Mouse (Mus musculus): ENCODE data around the gene Thoc3.
"Not testable (repeated sequence)": the region's sequence is repeated elsewhere in the genome, so short reads cannot be mapped to it uniquely, and the experiment has no call there.

Gene Thoc3

DNA sequence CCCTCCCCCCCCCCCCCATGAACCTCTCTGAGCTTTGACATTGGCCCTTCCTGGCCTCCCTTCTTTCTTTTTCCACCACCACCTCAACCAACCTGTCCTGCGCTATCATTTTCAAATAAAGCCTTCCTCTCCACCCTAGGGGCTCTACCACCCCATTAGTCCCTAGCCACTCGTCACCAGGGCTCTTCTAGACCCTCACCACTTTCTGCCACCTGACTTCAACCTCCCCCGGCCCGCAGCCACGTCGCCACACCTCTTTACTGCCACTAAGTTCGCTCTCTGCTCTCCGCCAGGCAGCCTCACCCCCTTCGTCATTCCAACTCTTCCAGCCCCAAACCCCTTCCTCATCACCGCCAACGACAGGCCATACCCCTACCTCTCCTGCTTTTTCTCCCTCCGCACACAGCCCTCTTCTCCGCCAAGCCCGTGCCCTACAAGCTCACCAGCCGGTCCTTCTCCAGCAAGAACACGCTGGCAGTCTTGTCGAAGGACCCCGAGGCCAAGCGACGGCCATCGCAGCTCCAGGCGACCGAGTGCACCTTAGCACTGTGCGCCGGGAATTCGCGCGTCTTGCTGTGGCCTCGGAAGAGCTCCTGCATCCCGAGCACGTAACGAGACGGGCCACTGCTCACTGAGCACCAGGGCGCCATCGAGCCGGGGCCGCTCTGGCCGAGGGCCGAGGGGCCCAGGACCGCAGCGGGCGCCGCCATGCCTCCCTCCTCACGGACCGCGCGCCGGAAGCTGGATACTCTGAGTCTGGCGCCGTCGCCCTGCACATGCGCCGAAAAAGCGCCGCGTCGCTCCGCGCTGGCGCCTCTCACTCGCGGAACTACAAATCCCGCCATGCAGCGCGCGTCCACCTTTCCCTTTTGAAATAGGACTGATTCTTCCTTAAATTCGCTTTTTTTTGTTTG, at the start of gene Thoc3:
Thoc3 (minus strand) TSS at position 752 of the 914 bp plus-strand sequence.
- peak; percentile 83 for DNase-seq (ENCODE audit: low spot score)

DNA sequence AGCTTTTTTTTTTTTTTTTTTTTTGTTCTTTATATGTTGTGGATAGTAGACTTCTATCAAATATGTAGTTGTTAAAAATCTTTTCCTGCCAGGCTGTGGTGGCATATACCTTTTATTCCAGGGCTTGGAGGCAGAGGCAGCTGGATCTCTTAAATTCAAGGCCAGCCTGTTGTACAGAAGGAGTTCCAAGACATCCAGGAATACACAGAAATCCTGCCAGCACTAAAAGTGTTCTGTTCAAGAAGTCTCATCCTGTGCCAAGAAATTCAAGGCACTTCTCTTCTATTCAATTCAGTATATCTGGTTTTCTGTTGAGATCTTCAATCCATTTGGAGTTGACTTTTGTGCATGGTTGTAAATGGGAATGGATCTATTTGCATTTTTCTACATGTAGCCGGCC, 37.3 kb upstream of the Thoc3 start:
- no peak for DNase-seq (ENCODE audit: low spot score)

DNA sequence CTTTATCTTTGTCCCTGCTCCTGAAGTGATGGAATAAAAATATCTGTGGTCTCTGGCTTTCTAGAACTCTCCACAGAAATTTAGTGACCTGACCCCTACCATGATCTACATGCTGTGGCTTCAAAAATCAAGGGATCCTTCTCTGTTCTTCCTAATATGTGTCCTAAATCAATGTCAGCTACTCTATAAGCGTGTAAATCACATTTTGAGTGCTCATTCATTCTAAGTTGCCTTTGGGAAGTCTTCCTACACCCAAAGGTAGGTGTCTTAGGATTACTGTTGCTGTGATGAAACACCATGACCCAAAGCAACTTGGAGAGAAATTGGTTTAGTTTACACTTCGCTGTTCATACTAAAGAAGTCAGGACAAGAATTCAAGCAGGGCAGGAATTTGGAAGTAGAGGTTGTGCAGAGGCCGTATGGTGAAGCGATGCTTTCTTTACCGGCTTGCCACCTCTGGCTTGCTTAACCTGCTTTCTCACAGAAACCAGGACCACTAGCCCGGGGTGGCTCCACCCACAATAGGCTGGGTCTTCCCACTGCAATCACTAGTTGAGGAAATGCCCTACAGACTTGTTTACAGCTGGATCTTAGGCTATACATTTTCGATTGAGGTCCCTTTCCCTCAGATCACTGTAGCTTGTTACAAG, 36.1 kb upstream of the Thoc3 start:
- no peak for DNase-seq (ENCODE audit: low spot score)

DNA sequence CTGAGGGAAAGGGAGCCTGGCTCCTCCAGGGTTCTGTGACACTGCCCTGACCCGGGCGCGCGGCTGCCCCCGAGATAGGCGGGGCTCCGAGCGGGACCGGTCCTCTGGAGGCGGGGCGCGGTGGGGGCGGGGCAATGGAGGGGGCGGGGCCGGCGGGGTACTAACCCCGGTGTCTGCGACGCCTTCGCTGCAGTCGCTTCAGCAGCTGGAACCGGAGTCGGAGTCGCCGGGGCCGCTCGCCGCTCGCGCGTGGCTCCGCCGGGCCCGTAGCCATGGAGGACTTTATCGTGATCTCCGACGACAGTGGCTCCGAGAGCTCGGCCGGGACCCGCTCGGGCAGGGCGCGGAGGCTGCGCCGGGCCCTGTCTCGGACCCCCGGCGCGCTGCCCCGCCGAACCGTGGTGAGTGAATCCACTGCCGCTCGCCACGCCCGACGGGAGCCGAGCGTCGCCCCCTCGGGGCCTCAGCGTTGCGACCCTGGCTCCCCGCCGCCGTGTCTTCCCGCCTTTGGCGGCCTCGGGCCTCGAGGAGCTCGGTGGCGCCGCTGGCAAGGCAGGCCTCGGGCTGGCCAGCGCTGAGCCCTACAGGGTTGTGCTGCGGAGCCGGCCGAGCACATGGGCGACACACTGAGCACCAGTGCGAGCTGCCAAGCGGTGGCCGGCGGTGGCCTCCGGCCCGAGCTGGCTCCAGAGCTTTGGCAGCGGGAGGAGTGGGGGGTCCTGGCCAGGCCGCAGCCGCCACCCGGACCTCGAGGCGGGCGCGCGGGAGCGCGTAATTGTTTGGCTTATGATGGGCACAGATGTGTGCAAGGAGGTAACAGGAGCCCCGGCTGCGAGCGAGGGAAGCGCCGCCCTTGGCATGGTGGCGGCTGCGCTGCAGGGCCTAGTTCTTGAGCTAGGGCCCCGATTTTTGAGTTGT, 35.2 kb upstream of the Thoc3 start, which contains the start of gene Simc1:
Simc1 (plus strand) TSS at position 176 of the 918 bp plus-strand sequence.
- DNase-seq (ENCODE audit: low spot score) = peak; percentile 65

DNA sequence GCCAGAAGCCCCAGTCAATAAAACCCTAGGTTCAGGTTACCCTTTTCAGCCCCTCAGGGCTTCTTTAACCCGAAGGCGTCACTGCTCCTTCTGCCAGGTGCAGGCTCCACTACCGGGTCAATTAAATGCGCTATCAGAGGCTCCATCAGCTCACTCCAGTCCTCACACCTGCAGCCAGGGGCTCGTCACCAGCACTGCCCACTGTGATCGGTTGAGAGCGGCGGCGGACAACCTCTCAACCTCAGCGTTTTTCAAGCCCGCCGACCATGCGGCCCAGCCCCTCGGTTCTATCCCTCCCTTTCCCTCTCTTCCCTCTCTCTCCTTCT, 34.6 kb upstream of the Thoc3 start:
- no peak for DNase-seq (ENCODE audit: low spot score)

DNA sequence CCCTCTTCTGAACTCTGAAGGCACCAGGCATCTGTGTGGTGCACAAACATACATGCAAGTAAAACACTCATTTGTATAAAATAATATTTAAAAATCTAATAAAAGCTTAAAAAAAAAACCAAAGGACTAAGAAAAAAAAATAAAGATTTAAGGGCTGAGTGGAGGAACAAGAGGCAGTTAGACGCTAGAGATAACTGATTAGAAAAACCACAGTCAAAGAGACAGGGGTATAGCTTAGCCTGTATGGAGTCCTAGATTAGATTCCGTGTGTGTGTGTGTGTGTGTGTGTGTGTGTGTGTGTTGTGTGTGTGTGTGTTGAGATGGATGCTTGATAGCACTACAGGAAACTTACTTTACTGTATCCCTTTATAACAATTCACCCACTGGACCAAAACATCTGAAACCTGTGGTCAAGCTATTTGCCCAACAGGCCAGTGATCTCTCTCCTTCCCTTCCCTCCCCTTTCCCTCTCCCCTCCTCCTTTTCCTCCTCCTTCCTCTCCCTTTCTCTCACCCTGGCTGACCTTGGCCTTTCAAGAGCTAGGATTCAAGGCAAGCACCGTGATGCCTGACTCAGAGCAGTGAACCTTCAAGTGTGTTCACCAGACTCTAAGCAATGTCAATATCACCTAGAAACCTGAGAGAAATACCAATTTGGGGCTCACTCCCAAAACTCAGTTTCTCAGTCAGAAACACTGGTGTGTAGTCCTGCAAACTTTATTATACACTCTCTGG, 33.5 kb upstream of the Thoc3 start:
- no peak for DNase-seq (ENCODE audit: low spot score)

DNA sequence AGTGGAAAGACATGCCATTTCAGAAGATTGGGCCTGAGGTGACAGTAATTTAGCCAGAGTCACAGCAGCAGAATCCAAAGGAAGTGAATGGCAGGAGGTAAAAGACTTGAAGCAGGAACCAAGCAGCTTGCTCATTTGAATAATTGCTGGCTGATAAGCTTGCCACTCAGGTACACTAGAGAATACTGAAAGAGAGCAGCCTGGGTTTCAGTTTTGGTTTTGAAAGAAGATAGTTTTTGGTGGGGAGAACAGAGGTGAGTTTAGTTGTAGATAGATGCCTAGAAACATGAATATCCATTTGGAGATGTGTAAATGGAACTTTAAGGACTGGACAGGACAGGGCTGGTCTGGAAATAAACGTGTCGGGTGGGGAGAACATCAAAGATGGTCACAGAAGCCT, 32.7 kb upstream of the Thoc3 start:
- no peak for DNase-seq (ENCODE audit: low spot score)

DNA sequence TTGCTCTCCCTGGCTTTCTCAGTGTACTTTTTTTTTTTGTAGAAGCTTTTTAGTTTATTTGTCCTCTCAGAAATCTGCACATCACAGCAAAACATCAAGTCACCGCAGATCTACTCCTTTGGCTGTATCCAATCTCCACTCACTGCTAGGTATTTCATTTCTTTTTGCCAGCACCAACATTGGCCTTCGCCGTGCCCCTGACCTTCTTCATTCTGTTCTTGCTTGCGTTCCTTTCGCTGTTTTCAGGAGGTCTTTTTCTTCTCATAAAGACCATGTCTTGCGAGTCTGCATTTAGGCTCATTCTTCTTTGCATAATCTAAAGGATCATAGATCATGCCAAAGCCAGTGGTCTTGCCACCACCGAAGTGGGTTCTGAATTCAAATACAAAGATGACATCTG, 30.9 kb upstream of the Thoc3 start:
- DNase-seq (ENCODE audit: low spot score) = not testable (repeated sequence)

DNA sequence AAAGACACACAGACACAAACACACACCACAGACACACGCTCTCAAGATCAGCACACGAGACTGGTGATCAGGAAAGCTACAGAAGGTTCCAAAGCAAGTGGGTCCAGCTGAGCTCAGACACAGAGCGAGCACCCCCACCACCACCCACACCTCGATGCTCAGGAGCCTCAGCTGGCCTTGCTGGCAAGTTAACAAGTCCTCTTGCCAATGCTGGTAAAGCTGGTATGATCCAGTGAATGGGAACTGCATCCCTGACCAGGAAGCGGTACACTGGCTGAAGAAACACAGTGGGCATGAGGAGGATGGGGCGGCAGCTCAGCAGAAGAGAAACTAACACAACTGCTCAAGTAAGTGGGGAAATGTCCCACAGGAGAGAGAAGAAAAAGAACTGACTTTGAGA, 22.7 kb upstream of the Thoc3 start:
- DNase-seq (ENCODE audit: low spot score) = no peak

DNA sequence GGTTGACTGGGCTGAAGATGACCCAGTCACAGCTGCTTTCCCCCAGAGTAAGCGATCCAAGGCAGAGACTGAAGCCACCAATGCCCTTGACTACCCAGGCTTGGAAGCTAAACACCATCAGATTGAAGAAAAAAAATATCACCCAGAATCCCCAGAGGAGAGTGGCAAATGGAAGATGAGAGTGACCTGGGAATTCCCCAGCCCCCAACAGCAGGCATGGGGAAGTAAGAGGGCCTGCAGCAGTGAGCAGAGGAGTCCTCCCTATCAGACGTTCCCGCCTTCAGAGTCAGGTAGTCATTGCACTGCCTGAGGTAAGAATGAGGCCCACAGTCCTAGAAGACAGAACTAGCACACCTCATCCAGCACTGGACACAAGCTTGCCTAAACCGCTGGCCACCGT, 21.8 kb upstream of the Thoc3 start:
- no peak for DNase-seq (ENCODE audit: low spot score)

DNA sequence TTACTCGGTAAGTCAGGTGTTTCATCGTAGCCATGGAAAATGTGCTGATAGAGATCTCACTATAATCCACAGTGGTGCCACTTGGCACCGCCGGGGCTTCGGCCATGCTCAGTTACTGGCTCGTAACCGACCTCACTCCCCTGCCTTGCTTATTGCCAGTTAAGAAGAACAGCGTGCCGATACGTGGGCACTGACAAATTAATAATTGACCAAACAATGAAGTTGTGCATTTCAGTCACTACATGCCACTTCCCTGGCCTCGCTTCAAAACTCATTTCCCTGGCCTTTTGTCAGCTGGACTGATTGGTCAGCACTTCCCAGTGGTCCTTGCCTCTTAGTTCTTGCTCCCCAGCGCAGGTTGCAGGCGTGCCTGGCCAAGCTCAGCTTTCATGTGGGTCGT, 12.8 kb upstream of the Thoc3 start:
- DNase-seq (ENCODE audit: low spot score) = no peak

DNA sequence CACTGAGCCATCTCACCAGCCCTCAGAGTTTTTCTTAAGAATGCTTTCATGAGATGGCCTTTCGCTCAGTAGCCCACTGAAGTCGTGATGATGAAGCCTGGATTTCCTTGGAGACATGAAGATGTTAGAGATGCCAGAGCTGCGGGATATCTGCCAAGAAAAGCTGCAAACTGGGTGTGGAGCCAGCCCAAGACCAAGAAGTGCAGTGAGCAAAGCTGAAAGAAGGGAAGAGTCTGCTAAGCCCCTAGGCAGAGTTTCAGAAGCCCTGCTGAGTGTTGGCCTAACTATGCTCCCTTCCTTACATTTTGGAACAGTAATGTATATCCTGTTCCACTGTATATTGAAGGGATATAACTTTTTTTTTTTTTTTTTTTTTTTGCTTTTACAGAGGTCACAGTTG, 10.6 kb upstream of the Thoc3 start:
- DNase-seq (ENCODE audit: low spot score) = no peak

DNA sequence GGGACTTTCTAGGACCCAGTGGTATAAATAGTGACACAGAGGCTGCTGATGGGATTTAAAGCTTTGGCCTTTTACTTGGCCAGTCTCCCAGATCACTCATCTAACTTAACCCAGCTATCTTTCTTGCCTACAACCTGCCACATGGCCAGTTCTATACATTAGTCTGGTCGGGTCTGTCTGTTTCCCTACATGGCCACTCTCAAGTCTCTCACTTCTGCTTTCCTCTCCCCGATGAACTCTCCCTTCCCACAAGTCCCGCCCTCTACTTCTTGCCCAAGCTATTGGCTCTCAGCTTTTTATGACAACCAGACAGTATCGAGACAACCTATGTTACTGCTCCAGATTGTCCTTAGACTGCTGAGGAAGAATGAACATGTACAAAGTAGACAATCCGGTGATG, 7.1 kb upstream of the Thoc3 start:
- DNase-seq (ENCODE audit: low spot score) = peak; percentile 12

DNA sequence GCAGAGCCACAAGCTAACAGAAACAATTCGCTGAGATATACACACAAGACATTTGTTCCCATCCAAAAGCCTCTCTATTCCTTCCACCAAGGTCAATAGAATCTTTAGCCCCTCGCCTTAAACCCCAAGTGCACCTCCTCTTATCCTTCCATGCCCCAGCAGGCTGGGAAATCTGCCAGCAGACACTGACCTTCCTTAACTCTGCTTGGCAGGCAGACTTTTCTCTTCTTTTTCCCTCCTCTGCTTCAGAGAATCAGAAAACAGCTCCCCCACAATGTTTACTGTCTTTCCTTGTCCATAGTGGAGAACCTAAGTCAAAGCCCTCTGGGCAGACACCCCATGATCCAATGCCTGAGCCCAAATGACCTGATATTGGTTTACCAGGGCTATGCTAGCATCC, 6.3 kb upstream of the Thoc3 start:
- no peak for DNase-seq (ENCODE audit: low spot score)

DNA sequence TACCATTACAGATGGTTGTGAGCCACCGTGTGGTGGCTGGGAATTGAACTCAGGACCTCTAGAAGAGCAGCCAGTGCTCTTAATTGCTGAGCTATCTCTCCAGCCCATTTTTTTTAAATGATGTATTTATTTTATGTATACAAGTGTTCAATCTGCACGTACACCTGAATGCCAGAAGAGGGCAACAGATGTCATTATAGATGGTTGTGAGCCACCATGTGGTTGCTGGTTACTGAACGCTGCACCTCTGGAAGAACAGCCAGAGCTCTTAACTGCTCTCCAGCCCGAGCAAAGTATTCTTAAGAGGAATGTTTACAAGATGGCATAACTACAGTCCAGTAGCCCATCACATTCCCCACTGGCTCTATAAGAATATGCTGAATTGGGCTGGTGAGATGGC, 3.3 kb upstream of the Thoc3 start:
- DNase-seq (ENCODE audit: low spot score) = no peak

DNA sequence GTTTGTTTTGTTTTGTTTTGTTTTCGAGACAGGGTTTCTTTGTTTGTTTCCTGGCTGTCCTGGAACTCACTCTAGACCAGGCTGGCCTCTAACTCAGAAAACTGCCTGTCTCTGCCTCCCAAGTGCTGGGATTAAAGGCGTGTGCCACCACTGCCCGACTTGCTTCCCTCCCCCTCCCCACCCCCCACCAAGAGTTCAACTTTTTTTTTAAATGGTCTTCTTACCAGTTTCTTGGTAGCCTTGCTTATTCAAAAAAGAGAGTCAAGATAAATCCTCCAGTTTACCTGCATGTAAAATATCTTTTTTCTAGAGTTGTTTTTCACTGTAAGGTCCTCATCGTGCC, 334 bp upstream of the Thoc3 start:
- no peak for DNase-seq (ENCODE audit: low spot score)

DNA sequence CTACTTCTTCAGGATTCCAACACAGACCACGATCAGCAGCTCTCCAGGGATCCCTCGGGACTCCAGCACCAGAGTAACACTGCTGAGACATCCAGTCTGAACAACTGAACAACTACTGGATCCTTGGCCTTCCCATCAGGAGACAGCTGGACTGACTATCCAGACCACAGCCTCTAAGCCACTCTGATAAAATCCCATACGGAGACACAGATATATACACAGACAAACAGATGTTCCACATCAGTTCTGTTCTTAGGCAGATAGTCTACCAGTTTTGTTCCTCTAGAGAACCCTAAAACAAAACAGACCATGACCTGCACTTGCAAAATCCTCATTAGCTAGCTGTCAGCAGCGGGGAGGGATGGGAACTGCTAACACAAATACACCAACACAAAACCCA, 9.4 kb downstream of the Thoc3 start:
- no peak for DNase-seq (ENCODE audit: low spot score)

DNA sequence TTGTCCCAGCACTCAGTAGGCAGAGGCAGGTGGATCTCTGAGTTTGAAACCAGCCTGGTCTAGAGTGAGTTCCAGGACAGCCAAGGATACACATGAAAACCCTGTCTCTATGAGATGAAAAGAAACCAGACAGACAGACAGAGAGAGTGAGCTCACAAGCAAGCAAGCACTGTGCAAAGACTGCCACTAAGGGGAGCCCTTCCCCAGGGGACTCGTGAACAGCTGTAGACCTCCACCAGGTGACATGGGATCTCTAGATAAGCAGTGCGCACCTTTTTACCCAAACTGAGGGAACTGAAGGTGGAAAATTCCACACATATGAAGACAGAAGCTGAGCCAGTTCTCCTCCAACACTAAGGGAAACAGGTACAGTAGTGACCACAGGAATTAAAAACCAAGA, 11.6 kb downstream of the Thoc3 start:
- no peak for DNase-seq (ENCODE audit: low spot score)

DNA sequence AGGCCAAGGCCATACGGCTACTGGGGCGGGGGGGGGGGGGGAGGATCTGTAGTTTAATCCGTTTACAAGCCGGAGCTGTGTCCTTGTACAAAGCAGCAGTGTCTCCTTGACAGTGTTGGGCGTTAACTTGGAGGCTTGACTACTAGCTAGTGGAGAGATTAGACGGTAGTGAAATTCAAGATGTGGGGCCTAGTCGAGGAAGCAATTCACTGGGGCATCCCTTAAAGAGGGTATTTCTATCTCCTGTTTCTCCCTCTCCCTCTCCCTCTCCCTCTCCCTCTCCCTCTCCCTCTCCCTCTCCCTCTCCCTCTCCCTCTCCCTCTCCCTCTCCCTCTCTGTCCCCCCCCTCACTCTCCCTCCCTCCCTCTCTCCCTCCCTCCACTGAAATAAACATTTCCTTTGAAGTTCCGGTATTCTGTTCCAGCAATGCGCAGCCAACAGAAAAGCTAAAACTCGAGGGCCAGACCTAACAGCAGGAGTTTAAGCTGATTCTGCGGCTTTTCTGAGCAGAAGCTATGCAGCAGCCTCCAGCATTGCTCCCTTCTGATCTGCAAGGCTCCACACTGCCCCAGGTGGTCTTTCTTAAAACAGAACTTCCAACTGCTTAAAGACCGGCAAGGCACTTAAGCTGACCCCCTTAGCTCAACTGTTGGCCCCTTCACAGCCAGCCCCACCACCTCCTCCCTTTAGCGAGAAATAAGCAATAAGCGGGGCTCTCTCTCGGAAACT, 21.0 kb downstream of the Thoc3 start:
- no peak for DNase-seq (ENCODE audit: low spot score)

DNA sequence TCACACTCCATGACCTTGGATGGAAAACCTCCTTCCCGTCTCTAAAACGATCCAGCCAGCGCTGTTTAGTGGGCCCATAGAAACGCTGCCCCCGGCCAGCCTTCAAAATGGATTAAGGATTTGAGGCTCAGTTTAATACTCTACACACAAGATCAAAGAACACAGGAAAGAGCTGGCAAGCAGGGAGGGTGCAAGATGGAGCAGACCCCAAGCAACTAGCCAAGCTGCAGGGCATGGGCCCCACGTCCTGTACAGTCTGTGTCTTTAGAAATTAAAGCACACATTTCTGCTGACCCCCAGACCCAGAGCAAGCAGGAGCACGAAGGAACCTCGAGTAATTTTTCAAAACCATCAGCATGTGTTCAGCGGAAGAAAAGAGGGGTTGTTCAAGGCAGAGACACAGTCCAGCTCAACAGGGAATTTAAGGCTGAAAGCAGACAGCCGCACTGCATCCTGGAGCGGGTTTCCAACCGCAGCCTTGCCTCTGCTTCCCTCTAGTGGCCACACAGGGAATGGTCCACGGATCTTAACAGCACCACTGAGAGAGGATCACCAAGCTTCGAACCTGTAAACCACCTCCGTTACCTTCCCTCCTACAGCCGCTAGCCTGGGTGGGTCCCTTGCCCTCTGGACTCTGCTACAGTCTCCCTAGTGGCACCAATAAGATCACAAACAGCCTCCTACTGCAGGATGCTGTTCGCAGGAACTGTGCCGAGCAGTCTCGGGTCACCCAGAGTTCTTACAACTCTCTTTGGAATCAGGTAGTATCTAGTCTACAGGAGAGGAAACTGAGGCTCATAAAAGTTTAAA, 21.8 kb downstream of the Thoc3 start:
- peak; percentile 44 for DNase-seq (ENCODE audit: low spot score)
